ENCODE assay signal across 31 mouse cellular contexts in genomic region chr17:73694206-73694952, GRCm38 (mm10). TPM values are rescaled to one million over a fixed set of nuclear protein-coding genes. Genes with fewer than 3 reads are reported as not detected.
A peak's percentile ranks its signal among the peaks of the same experiment; 100 is the strongest.
DNase-seq lines count a peak whose midpoint lies in the region; ATAC-seq and TF ChIP-seq lines count a peak whose summit lies in the region.
"Had no signal": no experiment of that assay in that cellular context is flagged by ENCODE, and none has a peak within 500 bp of the region (broad histone marks: within the 10 kb centered on the region; RNA-seq: fewer than 3 reads in every experiment).

No protein-coding gene starts in this region.

- no peak overlapping the region for H3K4me3 ChIP-seq in kidney, adult 2 months (ENCODE audit: insufficient read depth, low read depth, low read length)
- no peak overlapping the region for H3K4me3 ChIP-seq in ES-E14 (ENCODE audit: insufficient read depth in 1 of 2, low read depth in 1 of 2, low read length in 2 of 2, poor library complexity in 1 of 2, severe bottlenecking in 1 of 2)
- no peak overlapping the region for H3K4me3 ChIP-seq in kidney, embryonic 16.5 days (ENCODE audit: low read length)
- no peak overlapping the region for H3K4me3 ChIP-seq in layer of hippocampus, adult 2 months
- H3K4me3 ChIP-seq: forebrain, embryonic 10.5 days; forebrain, embryonic 13.5 days; heart, adult 2 months; heart, embryonic 10.5 days; heart, embryonic 13.5 days; hindbrain, embryonic 12.5 days; hindbrain, embryonic 15.5 days had no signal

- no peak overlapping the region for H3K9ac ChIP-seq in ES-E14 (ENCODE audit: insufficient read depth, low read depth, low read length, poor library complexity, severe bottlenecking)
- no peak overlapping the region for H3K9ac ChIP-seq in kidney, embryonic 16.5 days (replicated peaks; ENCODE audit: low read length)
- H3K9ac ChIP-seq: forebrain, embryonic 13.5 days; heart, embryonic 13.5 days; hindbrain, embryonic 12.5 days; hindbrain, embryonic 15.5 days had no signal

- 60% methylated on average over 3 of the region's 3 CpGs for WGBS in kidney, adult 2 months
- 79% methylated on average over 3 of the region's 3 CpGs for WGBS in kidney, embryonic 16.5 days

- TF ChIP-seq POLR2A in kidney, adult 2 months (IDR thresholded peaks at IDR 0.05; ENCODE audit: low read depth, low read length), result no peak

- H3K36me3 ChIP-seq in kidney, adult 2 months (ENCODE audit: control insufficient read depth, insufficient read depth, low read length), result no peaks in the 10 kb centered on the region
- no peaks in the 10 kb centered on the region for H3K36me3 ChIP-seq in ES-E14 (ENCODE audit: control insufficient read depth, insufficient read depth, low read length, poor library complexity, severe bottlenecking)
- no peaks in the 10 kb centered on the region for H3K36me3 ChIP-seq in kidney, embryonic 16.5 days (ENCODE audit: insufficient read depth, low read length)
- H3K36me3 ChIP-seq: forebrain, embryonic 10.5 days; G1E; heart, embryonic 10.5 days; heart, embryonic 13.5 days; hindbrain, embryonic 12.5 days; hindbrain, embryonic 15.5 days had no signal

- no peak for ATAC-seq in kidney, embryonic 16.5 days (ENCODE audit: low FRiP score, low TSS enrichment)
- ATAC-seq: activated CD4-positive, CD25-positive, alpha-beta regulatory T cell, adult 4 months; CD4-positive, CD25-positive, alpha-beta regulatory T cell, adult 4 months; forebrain, embryonic 13.5 days; forebrain, embryonic 16.5 days had no signal

- no peaks in the 10 kb centered on the region for H3K27me3 ChIP-seq in kidney, adult 2 months (replicated peaks; ENCODE audit: control insufficient read depth, insufficient read depth, low read length)
- H3K27me3 ChIP-seq in kidney, embryonic 16.5 days (ENCODE audit: insufficient read depth, low read length), result no peaks in the 10 kb centered on the region
- H3K27me3 ChIP-seq: forebrain, embryonic 13.5 days; hindbrain, embryonic 12.5 days; hindbrain, embryonic 15.5 days had no signal

- in situ Hi-C loops in ES-E14 (cut with MboI; ENCODE audit: low sequenced_read_pairs in 2 of 2, unreplicated experiment in 2 of 2), result no loop called here

- no peak for TF ChIP-seq CTCF in kidney, adult 2 months (conservative IDR thresholded peaks at IDR 0.05; ENCODE audit: insufficient read depth, insufficient read length, low read depth, low read length)
- no peak for TF ChIP-seq CTCF in layer of hippocampus, adult 2 months (conservative IDR thresholded peaks at IDR 0.05)

- no peaks in the 10 kb centered on the region for H3K9me3 ChIP-seq in ES-E14 (ENCODE audit: control insufficient read depth, insufficient read depth, low read depth, low read length)
- no peaks in the 10 kb centered on the region for H3K9me3 ChIP-seq in kidney, embryonic 16.5 days (ENCODE audit: low read length)
- H3K9me3 ChIP-seq: forebrain, embryonic 10.5 days; forebrain, embryonic 13.5 days; heart, embryonic 10.5 days; heart, embryonic 13.5 days; hindbrain, embryonic 12.5 days; hindbrain, embryonic 15.5 days had no signal

- peaks cover 12% of the 10 kb centered on the region for H3K4me1 ChIP-seq in kidney, adult 2 months (ENCODE audit: control insufficient read depth, insufficient read depth, low read length)
- no peaks in the 10 kb centered on the region for H3K4me1 ChIP-seq in ES-E14 (ENCODE audit: control insufficient read depth in 2 of 2, insufficient read depth in 2 of 2, low read length in 2 of 2, poor library complexity in 1 of 2)
- no peaks in the 10 kb centered on the region for H3K4me1 ChIP-seq in kidney, embryonic 16.5 days (ENCODE audit: insufficient read depth, low read length)

- peak overlapping the region; percentile 80 for H3K27ac ChIP-seq in kidney, adult 2 months (ENCODE audit: insufficient read depth, low read depth, low read length)
- H3K27ac ChIP-seq in ES-E14 (ENCODE audit: insufficient read depth, low read depth, low read length, poor library complexity, severe bottlenecking), result no peak overlapping the region
- H3K27ac ChIP-seq in kidney, embryonic 16.5 days (ENCODE audit: low read length), result peak overlapping the region; percentile 60
- no peak overlapping the region for H3K27ac ChIP-seq in layer of hippocampus, adult 2 months
- H3K27ac ChIP-seq: forebrain, embryonic 10.5 days; forebrain, embryonic 13.5 days; heart, adult 2 months; heart, embryonic 10.5 days; heart, embryonic 13.5 days; hindbrain, embryonic 12.5 days; hindbrain, embryonic 15.5 days had no signal

- DNase-seq in kidney, adult 2 months, result peak; percentile 70
- no peak for DNase-seq in kidney, adult 18-20 months
- DNase-seq in A20 (ENCODE audit: low read depth, low spot score) (peak; percentile 4), ES-E14 (ENCODE audit: low read depth, low spot score) (no peak)
- DNase-seq in layer of hippocampus, postnatal 10 days (ENCODE audit: low spot score in 2 of 2), result no peak
- no peak for DNase-seq in ovary, postnatal 14 days (ENCODE audit: low spot score)
- DNase-seq in layer of hippocampus, adult 2 months (ENCODE audit: low spot score in 2 of 2), result no peak
- DNase-seq: adrenal gland, adult 8-10 months; adrenal gland, postnatal 25 days; cerebellum, adult 18-20 months; cerebellum, adult 9-10 months; cerebellum, postnatal 14 days; gastrocnemius, postnatal 10 days; gastrocnemius, postnatal 36 days; heart, adult 2 months had no signal

- H3K4me2 ChIP-seq in kidney, embryonic 16.5 days (replicated peaks; ENCODE audit: low read depth, low read length), result no peak overlapping the region
- H3K4me2 ChIP-seq: forebrain, embryonic 13.5 days; heart, embryonic 13.5 days; hindbrain, embryonic 12.5 days; hindbrain, embryonic 15.5 days had no signal

TF ChIP-seq in ES-E14, 5 proteins besides CTCF, POLR2A, EP300 and RAD21:
- TF ChIP-seq ZC3H11A (IDR thresholded peaks at IDR 0.05; ENCODE audit: borderline replicate concordance, low read depth, low read length), result no peak
- 0 out of 2 replicates have a peak, but pooled peaks have one; percentile 42 for TF ChIP-seq CHD2 (IDR thresholded peaks at IDR 0.05; ENCODE audit: low read depth, low read length)

RNA-seq across cellular contexts. Expression of gene Galnt14, which starts 15.9 kb away (rescaled TPM):
- polyA plus RNA-seq in kidney, adult 2 months (2012; rRNA removed), result 43.7 and 45.9 TPM in 2 replicates
- total RNA-seq in ES-E14 (2012; rRNA removed), result 2.0 and 4.6 TPM in 2 replicates
- 18.6 and 21.4 TPM in 2 replicates for polyA plus RNA-seq in kidney, embryonic 16.5 days (2015; fragmentation: Nextera tagmentation; extraction: Ambion mirVana)
- total RNA-seq in layer of hippocampus, postnatal 10 days (2021), result 10 to 100 TPM; 26.3 to 26.9 TPM
- 10 to 100 TPM; 24.0 to 25.7 TPM for total RNA-seq in layer of hippocampus, adult 2 months (2021)
- total RNA-seq: gastrocnemius, adult 18-20 months; gastrocnemius, postnatal 36 days; granulocyte monocyte progenitor cell, adult 5-6 weeks; heart, adult 2 months; heart, postnatal 25 days; hematopoietic stem cell, adult 5-6 weeks had no signal
- polyA plus RNA-seq: C2C12, G1E had no signal

Comparison
In these comparisons a context has a peak if more than half of its experiments do, and no peak if none do; other contexts are left out.
1. DNase-seq: peak in kidney, adult 2 months (single experiment) and A20 (single experiment); none in kidney, adult 18-20 months (single experiment), ES-E14 (single experiment), layer of hippocampus, postnatal 10 days (0 of 2), ovary, postnatal 14 days (single experiment) and layer of hippocampus, adult 2 months (0 of 2).
2. H3K27ac ChIP-seq: peak in kidney, adult 2 months (single experiment) and kidney, embryonic 16.5 days (single experiment); none in ES-E14 (single experiment) and layer of hippocampus, adult 2 months (single experiment).